Mouse (Mus musculus) B cell, adult 62 days (primary cell): ENCODE data around the gene Prep. TPM values are rescaled to one million over a fixed set of nuclear protein-coding genes. Genes with fewer than 3 reads are reported as not detected.

Experiments
- total RNA-seq: library from RNA; stranded (reverse); gene quantifications from 4 replicates; pipeline ENCODE4 v1.2.4, GENCODE M21; 2023

The Prep gene
- total RNA-seq, result 14.5 to 15.6 TPM (median 14.8 TPM) in 4 replicates

GRCm38 (mm10) chr10:45066931-45067308 lies at the start of gene Prep:
Gene Prep, plus strand, starts transcription at chr10:45067203.

GRCm38 (mm10) chr10:45177798-45178197 lies 110.8 kb downstream of the Prep start, which contains the start of gene Popdc3:
Gene Popdc3, plus strand, starts transcription at chr10:45178098.

Other genes starting within 250 kb of the Prep start
- gene Popdc3, start 110.9 kb downstream of the Prep start, total RNA-seq, result not detected in 4 replicates